Mouse (Mus musculus) lung, embryonic 15.5 days (tissue): ENCODE results near the gene Wdr62. TPM values are rescaled to one million over a fixed set of nuclear protein-coding genes. Genes with fewer than 3 reads are reported as not detected.
"Not testable (repeated sequence)": the region's sequence is repeated elsewhere in the genome, so short reads cannot be mapped to it uniquely, and the experiment has no call there.

Experiments
- ATAC-seq: fragments of 200-750 bp; cut with Nextera tagmentation; 2 replicates; pipeline ENCODE4 v1.8.0; 2017; ENCODE audit warnings: moderate number of reproducible peaks, borderline replicate concordance; ENCODE audit not compliant: low FRiP score, low TSS enrichment; ENCODE audit errors: extremely low read depth
- H3K27ac ChIP-seq: fragments of 300-500 bp; sonication (generic); 2 replicates; pipeline ENCODE4 v1.5.1; 2015; ENCODE audit warnings: moderate library complexity, mild to moderate bottlenecking, inconsistent platforms
- H3K27me3 ChIP-seq: fragments of 300-500 bp; sonication (generic); 2 replicates; pipeline ENCODE4 v1.6.1; 2015; ENCODE audit warnings: inconsistent platforms
- H3K36me3 ChIP-seq: fragments of 300-500 bp; sonication (generic); 2 replicates; pipeline ENCODE4 v1.6.1; 2015; ENCODE audit warnings: inconsistent platforms
- H3K4me1 ChIP-seq: fragments of 300-500 bp; sonication (generic); 2 replicates; pipeline ENCODE4 v1.6.1; 2015; ENCODE audit warnings: inconsistent platforms
- H3K4me2 ChIP-seq: fragments of 300-500 bp; sonication (generic); 2 replicates; pipeline ENCODE4 v1.6.1; 2015; ENCODE audit warnings: inconsistent platforms, mild to moderate bottlenecking, moderate library complexity
- H3K4me3 ChIP-seq: fragments of 300-500 bp; sonication (generic); 2 replicates; pipeline ENCODE4 v1.5.1; 2015; ENCODE audit warnings: mild to moderate bottlenecking, inconsistent platforms
- H3K9ac ChIP-seq: fragments of 300-500 bp; sonication (generic); 2 replicates; pipeline ENCODE4 v1.6.1; 2015; ENCODE audit warnings: inconsistent platforms
- H3K9me3 ChIP-seq: fragments of 300-500 bp; sonication (generic); 2 replicates; pipeline ENCODE4 v1.6.1; 2016; ENCODE audit warnings: inconsistent platforms
- WGBS: fragments of 180-500 bp; shearing (Covaris S2); methylation state at CpG from one replicate; pipeline ENCODE4 v1.1.7; 2015; 5-methylcytosine and 5-hydroxymethylcytosine counted together
- polyA plus RNA-seq: library from polyadenylated mRNA; unstranded; fragments of >200 nt; fragmentation: Nextera tagmentation; extraction: Ambion mirVana; gene quantifications from 2 replicates; pipeline ENCODE4 v1.2.1, GENCODE M21; 2015

The Wdr62 gene
- polyA plus RNA-seq, 1 experiment from 2014 or later = 11.5 TPM

DNA sequence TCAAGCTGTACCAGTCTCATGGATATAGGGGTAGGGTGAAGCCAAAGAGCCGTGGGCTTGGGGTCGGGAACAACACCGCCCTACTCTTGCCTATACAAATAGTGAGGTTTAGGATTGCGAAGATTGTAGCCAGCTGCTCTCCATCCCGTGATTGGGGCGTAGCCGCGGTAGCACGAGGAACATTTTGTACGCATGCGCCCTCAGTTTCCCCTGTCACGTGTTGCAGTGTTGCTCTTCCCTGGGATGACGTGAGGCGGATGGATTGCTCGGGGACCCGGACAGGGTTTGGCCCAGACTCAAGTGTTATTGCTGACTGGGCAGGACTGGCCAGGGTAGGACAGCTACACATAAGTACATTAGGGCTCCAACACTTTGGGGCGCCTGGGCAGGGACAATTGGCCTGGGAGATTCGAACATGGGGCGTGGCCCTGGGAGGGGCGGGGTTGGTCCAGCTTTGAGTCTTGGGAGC is 485 bp upstream of the Wdr62 start:
- H3K9me3 ChIP-seq = no peaks in the 10 kb centered on the region
- no peaks in the 10 kb centered on the region for H3K36me3 ChIP-seq
- H3K4me2 ChIP-seq = peak overlapping the region; percentile 86
- H3K4me3 ChIP-seq = peak overlapping the region; percentile 85
- WGBS = under 1% methylated on average over 20 of the region's 20 CpGs
- peak overlapping the region; percentile 35; the same call in 1 of the 2 replicates for H3K9ac ChIP-seq
- peak; percentile 91 for ATAC-seq
- H3K27ac ChIP-seq = peak overlapping the region; percentile 98
- H3K27me3 ChIP-seq = no peaks in the 10 kb centered on the region
- peaks cover 15% of the 10 kb centered on the region for H3K4me1 ChIP-seq

DNA sequence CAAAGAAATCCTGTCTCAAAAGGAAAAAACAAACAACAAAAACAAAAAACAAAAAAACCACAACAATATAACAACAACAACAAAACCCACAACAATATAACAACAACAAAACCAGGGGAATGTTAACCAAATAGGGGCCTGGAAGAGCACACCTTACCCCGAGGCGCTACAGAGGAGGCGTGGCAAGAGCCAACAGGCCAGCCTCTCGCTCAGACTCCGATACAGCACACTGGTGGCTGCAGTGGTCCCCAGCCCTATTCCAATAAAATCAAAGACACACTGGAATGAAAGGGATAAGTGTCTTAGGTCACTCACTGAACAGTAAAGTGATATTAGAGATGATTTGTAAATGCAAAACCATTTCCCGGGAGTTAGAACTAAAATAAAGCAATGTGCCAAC is 683 bp downstream of the Wdr62 start:
- H3K9me3 ChIP-seq = no peaks in the 10 kb centered on the region
- peak overlapping the region; percentile 54 for H3K9ac ChIP-seq
- peak overlapping the region; percentile 86 for H3K4me2 ChIP-seq
- peak overlapping the region; percentile 85 for H3K4me3 ChIP-seq
- no peak for ATAC-seq
- no peaks in the 10 kb centered on the region for H3K36me3 ChIP-seq
- WGBS = 0% methylated on average over 6 of the region's 6 CpGs
- H3K27ac ChIP-seq = peak overlapping the region; percentile 98
- H3K27me3 ChIP-seq = no peaks in the 10 kb centered on the region
- H3K4me1 ChIP-seq = peaks cover 15% of the 10 kb centered on the region

DNA sequence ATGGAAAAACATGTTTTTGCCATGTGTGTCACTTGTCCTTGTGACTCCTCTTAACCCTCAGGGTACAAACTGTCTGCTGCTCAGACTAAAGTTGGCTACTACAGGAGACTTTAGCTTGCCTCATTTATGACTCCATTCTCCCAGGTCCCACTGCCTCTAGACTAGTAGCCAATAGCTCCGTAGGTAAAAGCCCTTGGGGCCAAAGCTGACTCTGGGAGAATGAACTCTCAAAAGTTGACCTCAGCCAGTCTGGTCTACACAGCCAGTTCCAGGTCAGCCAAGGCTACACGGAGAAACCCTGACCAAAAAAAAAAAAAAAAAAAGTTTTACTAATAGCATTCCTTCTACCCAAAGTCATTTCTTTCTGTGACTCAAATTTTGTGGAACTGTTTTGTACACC is 1.3 kb downstream of the Wdr62 start:
- Histone ChIP-seq H3K9me3 (no peaks in the 10 kb centered on the region), H3K9ac (0 out of 2 replicates have a peak overlapping the region, but pooled peaks have one; percentile 54), H3K27me3 (no peaks in the 10 kb centered on the region), H3K4me2 (peak overlapping the region; percentile 86), H3K36me3 (no peaks in the 10 kb centered on the region), H3K27ac (no peak overlapping the region), H3K4me3 (peak overlapping the region; percentile 85), H3K4me1 (peaks cover 15% of the 10 kb centered on the region)
- no peak for ATAC-seq
- 43% methylated on average over 2 of the region's 2 CpGs for WGBS

DNA sequence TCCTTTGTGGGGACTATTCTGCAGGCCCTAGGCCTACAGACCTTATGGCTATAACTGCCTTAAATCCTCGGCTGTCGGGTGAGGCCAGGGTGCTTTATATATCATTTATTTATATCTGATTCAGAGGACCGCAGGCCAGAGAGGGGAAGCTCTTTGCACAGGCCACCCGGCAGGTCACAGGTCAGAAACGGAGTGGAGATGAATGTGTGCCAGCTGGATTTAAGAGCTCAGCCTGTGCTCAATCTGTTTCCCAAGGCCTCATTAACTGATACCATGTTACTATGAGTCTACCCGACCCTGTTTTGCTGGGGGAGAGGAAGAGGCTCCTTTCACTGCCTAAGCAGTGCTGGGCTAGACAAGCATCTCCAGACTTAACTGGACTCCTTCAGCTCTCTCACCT is 5.8 kb downstream of the Wdr62 start:
- H3K4me2 ChIP-seq = no peak overlapping the region
- ATAC-seq = no peak
- WGBS = 33% methylated on average over 6 of the region's 6 CpGs

DNA sequence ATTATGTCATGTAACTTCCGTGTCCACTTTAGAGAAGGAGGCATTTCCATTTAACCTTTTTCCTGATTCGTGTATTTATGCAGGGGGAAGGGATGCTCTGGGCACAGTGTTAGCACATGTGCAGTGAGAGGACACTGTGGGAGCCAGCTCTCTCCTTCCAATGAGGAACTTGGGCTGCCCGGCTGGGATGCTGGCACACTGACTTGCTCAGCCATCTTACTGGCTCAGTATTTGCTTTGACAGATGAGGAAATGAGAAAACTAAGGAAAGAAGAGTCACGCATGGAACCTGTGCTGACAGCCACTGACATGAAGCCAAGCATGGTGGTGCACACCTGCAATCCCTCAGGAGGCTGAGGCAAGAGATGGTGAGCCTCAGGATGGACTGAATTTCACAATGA is 10.6 kb downstream of the Wdr62 start:
- 86% methylated on average over 4 of the region's 4 CpGs for WGBS
- Histone ChIP-seq H3K9me3 (no peaks in the 10 kb centered on the region), H3K4me1 (no peaks in the 10 kb centered on the region), H3K36me3 (peaks cover 22% of the 10 kb centered on the region), H3K4me3 (no peak overlapping the region), H3K27ac (no peak overlapping the region), H3K4me2 (no peak overlapping the region), H3K27me3 (no peaks in the 10 kb centered on the region), H3K9ac (no peak overlapping the region)
- ATAC-seq = no peak

More for the DNA sequence above, 5.8 kb downstream of the Wdr62 start:
- H3K9ac ChIP-seq = no peak overlapping the region
- H3K27ac ChIP-seq = no peak overlapping the region
- no peak overlapping the region for H3K4me3 ChIP-seq
- H3K27me3 ChIP-seq = no peaks in the 10 kb centered on the region
- no peaks in the 10 kb centered on the region for H3K9me3 ChIP-seq
- 0 out of 2 replicates have a peak, but pooled peaks cover 4% of the 10 kb centered on the region for H3K36me3 ChIP-seq
- peaks cover 6% of the 10 kb centered on the region for H3K4me1 ChIP-seq

DNA sequence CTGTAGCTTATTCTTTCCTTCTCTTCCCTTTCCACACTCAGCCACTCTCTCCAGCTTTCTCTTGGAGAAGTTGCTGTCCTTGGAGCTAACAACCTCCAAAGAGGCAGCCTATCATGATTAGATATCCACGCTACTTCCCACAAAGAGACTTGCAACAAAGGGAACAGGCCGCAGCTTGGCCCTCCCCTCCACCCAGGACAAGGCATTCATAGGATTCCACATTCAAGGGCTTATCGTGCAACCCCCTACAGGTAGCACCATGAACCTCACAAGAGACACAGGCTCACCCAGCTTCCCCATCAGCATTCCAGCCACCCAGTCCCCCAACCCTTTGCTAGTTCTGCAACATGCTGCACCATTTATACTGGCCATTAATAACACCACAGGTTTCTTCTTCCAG is 13.4 kb downstream of the Wdr62 start:
- no peak for ATAC-seq
- Histone ChIP-seq H3K4me1 (no peaks in the 10 kb centered on the region), H3K27ac (no peak overlapping the region), H3K9ac (no peak overlapping the region), H3K9me3 (no peaks in the 10 kb centered on the region), H3K4me3 (no peak overlapping the region), H3K4me2 (no peak overlapping the region), H3K36me3 (peaks cover 28% of the 10 kb centered on the region), H3K27me3 (no peaks in the 10 kb centered on the region)
- WGBS = 77% methylated on average over 3 of the region's 3 CpGs

DNA sequence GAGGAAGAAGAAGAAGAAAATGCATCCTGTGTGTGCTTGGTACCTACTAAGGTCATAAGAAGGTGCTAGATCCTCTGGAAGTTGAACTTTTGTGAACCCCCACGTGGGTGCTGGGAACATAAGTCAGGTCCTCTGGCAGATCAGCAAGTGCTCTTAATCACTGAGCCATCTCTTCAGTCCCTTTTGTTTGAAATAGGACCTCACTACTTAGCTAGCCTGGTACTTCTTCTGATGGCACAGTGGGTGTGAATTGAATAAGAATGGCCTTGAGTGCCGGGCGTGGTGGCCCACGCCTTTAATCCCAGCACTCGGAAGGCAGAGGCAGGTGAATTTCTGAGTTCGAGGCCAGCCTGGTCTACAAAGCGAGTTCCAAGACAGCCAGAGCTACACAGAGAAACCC is 14.3 kb downstream of the Wdr62 start:
- no peaks in the 10 kb centered on the region for H3K9me3 ChIP-seq
- H3K4me2 ChIP-seq = no peak overlapping the region
- H3K27me3 ChIP-seq = no peaks in the 10 kb centered on the region
- H3K4me3 ChIP-seq = no peak overlapping the region
- ATAC-seq = no peak
- H3K36me3 ChIP-seq = peaks cover 29% of the 10 kb centered on the region
- no peaks in the 10 kb centered on the region for H3K4me1 ChIP-seq
- WGBS = 88% methylated on average over 7 of the region's 7 CpGs
- no peak overlapping the region for H3K9ac ChIP-seq
- H3K27ac ChIP-seq = no peak overlapping the region

DNA sequence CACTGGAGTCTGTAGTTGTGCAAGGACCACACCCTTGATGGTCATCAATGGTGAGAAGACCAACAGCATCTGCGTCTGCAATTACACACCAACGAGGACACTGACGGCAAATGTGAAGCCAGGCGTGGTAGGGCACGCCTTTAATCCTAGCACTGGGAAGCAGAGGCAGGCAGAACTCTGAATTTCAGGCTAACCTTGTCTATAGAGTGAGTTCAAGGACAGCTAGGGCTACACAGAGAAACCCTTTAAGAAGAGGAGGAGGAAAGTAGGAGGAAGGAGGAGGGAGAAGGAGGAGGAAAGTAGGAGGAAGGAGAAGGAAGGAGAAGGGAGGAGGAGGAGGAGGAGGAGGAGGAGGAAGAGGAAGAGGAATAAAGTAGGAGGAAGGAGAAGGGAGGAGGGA is 14.7 kb downstream of the Wdr62 start:
- Histone ChIP-seq H3K27ac (no peak overlapping the region), H3K9me3 (no peaks in the 10 kb centered on the region), H3K4me3 (no peak overlapping the region), H3K4me2 (no peak overlapping the region), H3K9ac (no peak overlapping the region), H3K27me3 (no peaks in the 10 kb centered on the region), H3K36me3 (peaks cover 29% of the 10 kb centered on the region), H3K4me1 (no peaks in the 10 kb centered on the region)
- 85% methylated on average over 5 of the region's 5 CpGs for WGBS
- ATAC-seq = no peak

DNA sequence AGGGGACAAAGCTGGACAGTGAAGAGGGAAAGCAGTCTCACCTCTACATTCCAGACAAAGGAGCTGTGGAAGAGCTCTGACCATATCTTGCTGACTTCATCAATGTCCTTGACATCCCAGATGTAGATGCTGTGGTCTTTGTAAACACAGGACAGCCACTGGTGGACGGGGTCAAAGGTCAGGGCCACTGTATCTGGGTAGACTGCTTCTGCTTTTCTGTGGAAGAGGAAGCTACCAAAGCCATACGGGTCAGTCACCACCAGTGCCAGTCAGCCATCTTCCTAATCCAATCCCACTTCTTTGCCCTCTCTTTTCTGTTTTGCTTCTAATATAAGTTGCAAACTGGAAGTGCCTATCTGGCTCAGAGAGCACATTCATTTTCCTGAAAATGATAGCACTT is 15.2 kb downstream of the Wdr62 start:
- Histone ChIP-seq H3K36me3 (peaks cover 29% of the 10 kb centered on the region), H3K27me3 (no peaks in the 10 kb centered on the region), H3K4me2 (no peak overlapping the region), H3K9ac (no peak overlapping the region), H3K9me3 (no peaks in the 10 kb centered on the region), H3K4me3 (no peak overlapping the region), H3K4me1 (no peaks in the 10 kb centered on the region), H3K27ac (no peak overlapping the region)
- 61% methylated on average over 2 of the region's 2 CpGs for WGBS
- ATAC-seq = no peak

DNA sequence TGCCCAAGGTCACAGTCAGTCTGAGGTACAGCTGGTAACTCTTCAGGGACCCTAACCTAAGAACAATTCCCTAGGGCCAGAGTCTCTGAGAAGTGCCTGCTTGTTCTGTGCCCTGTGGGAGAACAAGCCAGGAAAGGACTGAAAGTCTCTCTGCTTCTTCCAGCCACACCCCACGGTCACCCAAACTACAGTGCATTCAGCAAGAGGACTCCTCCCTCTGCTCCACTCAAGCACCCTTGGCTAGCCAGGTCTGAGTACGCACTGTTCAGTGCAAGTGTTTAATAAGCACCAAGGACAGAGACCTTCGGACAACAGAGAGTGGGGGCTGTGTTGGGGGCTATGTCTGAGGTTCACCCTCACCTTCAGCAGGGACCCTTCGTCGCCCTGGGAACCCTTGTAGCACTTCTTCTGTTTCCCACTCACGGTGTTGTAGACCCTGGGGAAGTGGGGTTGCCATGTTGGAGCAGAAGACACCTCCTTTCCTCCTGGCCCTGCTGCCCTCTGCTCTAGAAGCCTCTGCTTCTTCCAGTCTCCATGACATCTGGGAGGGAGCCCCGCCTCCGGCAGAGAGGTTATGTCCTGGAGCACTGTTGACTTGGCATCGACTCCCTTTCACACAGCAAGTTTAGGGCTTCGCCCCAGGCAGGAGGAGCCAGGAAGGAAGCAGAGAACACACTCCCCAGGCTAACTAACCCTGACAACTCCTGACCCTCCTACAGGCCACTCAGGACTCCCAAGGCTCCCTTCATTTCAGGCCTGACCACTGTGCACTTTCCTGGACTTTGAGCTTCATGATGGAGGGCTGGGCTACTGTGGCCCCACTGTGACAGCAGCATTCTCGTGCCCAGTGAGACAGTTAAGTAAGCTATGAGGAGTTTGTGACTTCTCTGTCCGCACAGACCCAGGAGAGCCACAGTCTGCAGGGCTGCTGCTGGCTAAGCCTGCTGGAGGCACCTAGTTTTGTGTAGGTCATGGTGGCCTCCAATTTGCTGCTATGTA is 28.0 kb downstream of the Wdr62 start:
- Histone ChIP-seq H3K27me3 (no peaks in the 10 kb centered on the region), H3K4me2 (no peak overlapping the region), H3K4me3 (no peak overlapping the region), H3K4me1 (no peaks in the 10 kb centered on the region), H3K9ac (no peak overlapping the region), H3K36me3 (0 out of 2 replicates have a peak, but pooled peaks cover 6% of the 10 kb centered on the region), H3K9me3 (no peaks in the 10 kb centered on the region), H3K27ac (no peak overlapping the region)
- peak; percentile 39; the same call in 1 of the 2 replicates for ATAC-seq
- WGBS = 72% methylated on average over 12 of the region's 12 CpGs

DNA sequence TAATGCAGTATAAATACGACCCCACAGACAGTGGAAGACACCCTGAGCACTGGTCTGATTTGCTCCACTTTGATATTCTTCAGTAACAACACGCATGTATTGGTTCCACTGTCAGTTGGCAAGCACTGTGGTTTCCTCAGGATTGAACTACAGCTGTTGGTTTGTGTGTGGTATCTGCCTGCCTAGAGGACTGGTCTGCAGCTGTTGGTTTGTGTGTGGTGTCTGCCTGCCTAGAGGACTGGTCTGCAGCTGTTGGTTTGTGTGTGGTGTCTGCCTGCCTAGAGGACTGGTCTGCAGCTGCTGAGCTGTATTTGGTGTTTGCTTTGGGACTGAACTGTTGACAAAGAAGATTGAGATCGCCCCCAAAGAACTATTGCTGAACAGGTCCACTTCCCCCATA is 42.8 kb downstream of the Wdr62 start:
- H3K4me3 ChIP-seq, ATAC-seq, H3K9ac ChIP-seq, H3K4me2 ChIP-seq, H3K9me3 ChIP-seq, H3K27ac ChIP-seq, H3K4me1 ChIP-seq, H3K27me3 ChIP-seq: not testable (repeated sequence)
- 77% methylated on average over 3 of the region's 3 CpGs for WGBS
- H3K36me3 ChIP-seq = peaks cover 27% of the 10 kb centered on the region

DNA sequence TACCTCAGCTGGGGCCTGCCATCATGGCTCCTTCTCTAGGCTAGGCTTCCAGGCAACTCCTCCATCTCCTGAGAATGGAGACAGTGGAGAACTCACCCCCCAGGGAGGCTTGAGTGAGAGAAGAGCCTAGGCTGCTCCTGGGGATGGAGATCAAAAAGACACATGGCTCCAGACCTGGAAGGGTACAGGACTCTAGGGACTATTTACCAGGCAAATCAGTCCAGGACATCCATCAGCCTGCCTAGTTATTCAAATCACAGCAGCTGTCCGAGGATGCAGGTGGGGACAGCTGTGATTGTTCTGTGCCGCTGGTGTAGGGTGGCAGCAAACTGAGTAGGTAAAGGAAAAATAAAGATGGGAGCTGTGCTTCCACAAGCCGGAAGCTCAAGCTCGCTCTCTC is 44.6 kb downstream of the Wdr62 start, which contains the start of gene Ovol3:
Gene Ovol3, minus strand, starts transcription at position 101 of the 400 bp plus-strand sequence.
- ATAC-seq = no peak
- no peak within 1 kb of the TSS for H3K27ac ChIP-seq
- peaks cover 14% of the 10 kb centered on the region for H3K4me1 ChIP-seq
- no peak within 1 kb of the TSS for H3K9ac ChIP-seq
- no peak within 1 kb of the TSS for H3K4me3 ChIP-seq
- H3K27me3 ChIP-seq = no peaks in the 10 kb centered on the region
- no peaks in the 10 kb centered on the region for H3K9me3 ChIP-seq
- H3K36me3 ChIP-seq = peaks cover 13% of the 10 kb centered on the region; the same call in 1 of the 2 replicates
- H3K4me2 ChIP-seq = no peak within 1 kb of the TSS
- WGBS = 85% methylated on average over 4 of the region's 4 CpGs
